Mouse (Mus musculus) forebrain, embryonic 10.5 days (tissue): ENCODE results near the gene Rasgef1b. TPM values are rescaled to one million over a fixed set of nuclear protein-coding genes. Genes with fewer than 3 reads are reported as not detected.

Experiments
- DNase-seq: peaks from one replicate; pipeline ENCODE4 v3.0.0-alpha.2; 2017; ENCODE audit warnings: low spot score; ENCODE audit errors: extremely low spot score
- H3K27ac ChIP-seq: fragments of 300-500 bp; sonication (generic); 2 replicates; pipeline ENCODE4 v1.5.1; 2016; ENCODE audit warnings: mild to moderate bottlenecking
- H3K27me3 ChIP-seq: fragments of 300-500 bp; sonication (generic); 2 replicates; pipeline ENCODE4 v1.6.1; 2016; ENCODE audit warnings: mild to moderate bottlenecking; ENCODE audit not compliant: poor library complexity, severe bottlenecking
- H3K36me3 ChIP-seq: fragments of 300-500 bp; sonication (generic); replicated peaks from 2 replicates; pipeline ENCODE4 v1.6.1; 2016; ENCODE audit warnings: mild to moderate bottlenecking, moderate library complexity
- H3K4me1 ChIP-seq: fragments of 300-500 bp; sonication (generic); 2 replicates; pipeline ENCODE4 v1.6.1; 2016
- H3K4me3 ChIP-seq: fragments of 300-500 bp; sonication (generic); 2 replicates; pipeline ENCODE4 v1.5.1; 2016; ENCODE audit warnings: mild to moderate bottlenecking, moderate library complexity
- H3K9me3 ChIP-seq: fragments of 300-500 bp; sonication (generic); 2 replicates; pipeline ENCODE4 v1.6.1; 2016; ENCODE audit warnings: mild to moderate bottlenecking, moderate library complexity
- WGBS: fragments of 180-500 bp; shearing (Covaris S2); methylation state at CpG from one replicate; pipeline ENCODE4 v1.1.7; 2016; 5-methylcytosine and 5-hydroxymethylcytosine counted together
- polyA plus RNA-seq: library from polyadenylated mRNA; unstranded; fragments of >200 nt; fragmentation: Nextera tagmentation; extraction: Ambion mirVana; gene quantifications from 2 replicates; pipeline ENCODE4 v1.2.1, GENCODE M21; 2016

The Rasgef1b gene
- polyA plus RNA-seq, 1 experiment from 2014 or later, result 9.5 TPM

DNA sequence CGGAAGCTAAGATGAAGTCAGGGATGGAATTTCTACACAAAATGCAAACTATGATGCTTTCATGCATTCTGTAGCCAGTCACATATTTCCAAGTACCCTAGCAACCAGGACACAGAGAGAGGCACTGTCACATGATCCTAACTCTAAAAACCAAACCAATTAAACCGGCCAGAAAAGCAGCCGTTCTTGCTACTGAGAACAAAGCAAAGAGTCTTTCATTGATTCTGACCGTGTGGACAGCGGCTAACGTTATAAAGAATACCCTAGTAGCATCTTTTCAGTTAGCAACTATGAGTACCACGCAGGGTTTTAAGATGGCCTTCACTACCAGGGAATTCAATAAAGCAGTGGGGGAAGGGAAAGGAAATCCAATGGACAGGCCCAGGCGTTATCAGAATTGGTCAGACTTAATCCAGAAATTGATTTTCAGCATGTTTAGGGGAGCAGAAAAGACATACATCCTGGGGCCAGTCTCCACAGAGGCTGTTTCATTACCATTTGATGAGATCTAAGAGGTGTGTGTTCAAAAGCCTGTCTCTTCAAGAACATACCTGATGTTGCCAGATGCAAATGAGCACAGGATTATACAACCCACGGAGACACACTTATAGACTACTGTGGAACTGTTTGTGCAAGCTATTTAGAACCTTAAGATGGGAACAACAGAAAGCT lies 215.5 kb downstream of the Rasgef1b start:
- no peaks in the 10 kb centered on the region for H3K27me3 ChIP-seq
- DNase-seq, result peak; percentile 34
- no peaks in the 10 kb centered on the region for H3K36me3 ChIP-seq
- no peaks in the 10 kb centered on the region for H3K9me3 ChIP-seq
- H3K27ac ChIP-seq, result peak overlapping the region; percentile 77
- WGBS, result 48% methylated on average over 9 of the region's 9 CpGs
- H3K4me3 ChIP-seq, result no peak overlapping the region
- H3K4me1 ChIP-seq, result peaks cover 35% of the 10 kb centered on the region

DNA sequence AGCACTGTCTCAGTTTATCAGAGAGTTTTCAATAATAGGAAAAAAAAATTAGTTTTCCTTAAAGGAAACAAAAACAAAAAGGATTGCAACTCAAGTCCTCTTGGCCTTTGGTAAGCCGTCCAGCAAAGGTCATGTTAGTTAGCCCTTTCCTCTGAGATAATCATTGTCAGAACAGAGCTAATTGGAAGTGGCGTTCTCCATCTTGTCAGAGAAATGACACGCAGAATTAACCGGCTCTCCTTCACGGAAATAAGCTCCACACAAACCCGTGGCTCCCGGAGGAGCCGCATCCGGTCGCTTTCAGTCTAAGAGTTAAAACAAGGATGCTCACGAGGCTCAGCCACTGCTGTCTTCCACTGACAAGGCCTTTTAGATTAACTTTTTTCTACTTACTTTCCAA lies 217.8 kb downstream of the Rasgef1b start:
- H3K27ac ChIP-seq, result no peak overlapping the region
- WGBS, result 43% methylated on average over 11 of the region's 11 CpGs

GRCm38 (mm10) chr5:99506109-99506508 lies 222.8 kb downstream of the Rasgef1b start:
- H3K27ac ChIP-seq, result no peak overlapping the region
- DNase-seq, result no peak
- H3K27me3 ChIP-seq, result no peaks in the 10 kb centered on the region
- H3K9me3 ChIP-seq, result no peaks in the 10 kb centered on the region
- H3K4me1 ChIP-seq, result peaks cover 17% of the 10 kb centered on the region
- H3K36me3 ChIP-seq, result no peaks in the 10 kb centered on the region
- WGBS, result 90% methylated on average over 7 of the region's 7 CpGs
- H3K4me3 ChIP-seq, result no peak overlapping the region

More for the DNA sequence above, 217.8 kb downstream of the Rasgef1b start:
- peaks cover 33% of the 10 kb centered on the region for H3K4me1 ChIP-seq
- no peaks in the 10 kb centered on the region for H3K27me3 ChIP-seq
- no peaks in the 10 kb centered on the region for H3K9me3 ChIP-seq
- no peaks in the 10 kb centered on the region for H3K36me3 ChIP-seq
- H3K4me3 ChIP-seq, result no peak overlapping the region
- DNase-seq, result no peak

DNA sequence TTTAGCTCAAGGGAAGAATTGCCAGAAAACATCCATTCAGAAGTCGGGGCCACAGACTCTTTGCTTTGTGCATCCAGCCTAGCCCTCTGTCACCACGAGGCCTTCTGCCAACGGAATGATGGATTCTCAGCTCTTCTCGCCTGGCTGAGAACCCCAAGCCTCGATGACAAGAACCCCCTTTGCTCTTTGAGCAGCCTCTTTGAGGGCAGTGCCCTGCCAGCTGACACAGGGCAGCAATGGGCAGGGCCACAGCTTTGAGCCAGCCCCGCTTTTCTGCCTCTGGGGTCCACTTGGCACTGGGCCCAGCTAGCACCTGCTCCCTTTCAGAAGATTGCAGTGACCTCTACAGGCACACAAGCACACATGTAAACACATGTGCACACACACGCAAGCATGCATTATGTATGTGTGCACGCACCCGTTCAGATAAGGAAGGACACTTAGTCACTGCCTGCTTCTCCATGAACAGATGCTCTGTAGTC lies 224.5 kb downstream of the Rasgef1b start:
- WGBS, result 80% methylated on average over 9 of the region's 9 CpGs
- DNase-seq, result no peak
- H3K27ac ChIP-seq, result peak overlapping the region; percentile 13; the same call in 1 of the 2 replicates

GRCm38 (mm10) chr5:99502681-99503080 lies 226.2 kb downstream of the Rasgef1b start:
- Histone ChIP-seq H3K4me1 (peaks cover 11% of the 10 kb centered on the region), H3K27me3 (no peaks in the 10 kb centered on the region), H3K9me3 (no peaks in the 10 kb centered on the region), H3K36me3 (no peaks in the 10 kb centered on the region), H3K4me3 (no peak overlapping the region), H3K27ac (no peak overlapping the region)
- 91% methylated on average over 9 of the region's 9 CpGs for WGBS
- no peak for DNase-seq

More for the DNA sequence above, 224.5 kb downstream of the Rasgef1b start:
- H3K4me3 ChIP-seq, result no peak overlapping the region
- no peaks in the 10 kb centered on the region for H3K9me3 ChIP-seq
- H3K4me1 ChIP-seq, result peaks cover 10% of the 10 kb centered on the region
- H3K27me3 ChIP-seq, result no peaks in the 10 kb centered on the region
- H3K36me3 ChIP-seq, result no peaks in the 10 kb centered on the region

DNA sequence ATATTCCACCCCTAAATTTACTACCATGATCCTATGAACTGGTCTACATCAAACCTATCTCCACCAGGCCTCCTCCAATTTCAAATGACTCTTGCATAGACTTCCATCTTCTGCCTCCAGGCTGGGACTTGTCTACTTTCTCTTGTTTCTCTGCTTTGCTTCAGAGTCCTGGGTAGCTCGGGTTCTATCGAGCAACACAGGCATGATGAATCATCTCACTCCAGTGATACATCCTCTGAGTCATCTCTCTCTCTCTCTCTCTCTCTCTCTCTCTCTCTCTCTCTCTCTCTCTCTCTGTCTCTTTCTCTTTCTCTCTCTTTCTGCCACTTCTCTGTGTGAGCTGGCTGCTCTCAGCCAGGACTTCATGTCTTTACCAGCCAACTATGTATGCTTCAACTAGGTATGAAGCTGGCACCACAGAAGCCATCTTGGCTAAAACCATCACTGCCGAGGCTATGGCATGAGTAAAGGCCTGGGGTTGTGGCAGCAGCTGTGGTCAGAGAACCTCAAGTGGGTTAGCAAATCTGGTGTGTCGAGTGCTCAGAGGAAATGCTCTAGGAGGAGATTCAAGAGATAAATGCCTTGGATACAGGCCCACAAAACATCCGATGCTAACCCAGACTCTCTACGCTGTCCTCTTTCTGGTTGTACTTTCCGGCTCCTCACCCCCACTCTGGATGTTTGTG lies 229.3 kb downstream of the Rasgef1b start:
- Histone ChIP-seq H3K4me3 (no peak overlapping the region), H3K27me3 (peaks cover 15% of the 10 kb centered on the region; the same call in 1 of the 2 replicates), H3K27ac (no peak overlapping the region), H3K36me3 (no peaks in the 10 kb centered on the region), H3K9me3 (no peaks in the 10 kb centered on the region), H3K4me1 (peaks cover 35% of the 10 kb centered on the region)
- WGBS, result 92% methylated on average over 7 of the region's 7 CpGs
- DNase-seq, result no peak

DNA sequence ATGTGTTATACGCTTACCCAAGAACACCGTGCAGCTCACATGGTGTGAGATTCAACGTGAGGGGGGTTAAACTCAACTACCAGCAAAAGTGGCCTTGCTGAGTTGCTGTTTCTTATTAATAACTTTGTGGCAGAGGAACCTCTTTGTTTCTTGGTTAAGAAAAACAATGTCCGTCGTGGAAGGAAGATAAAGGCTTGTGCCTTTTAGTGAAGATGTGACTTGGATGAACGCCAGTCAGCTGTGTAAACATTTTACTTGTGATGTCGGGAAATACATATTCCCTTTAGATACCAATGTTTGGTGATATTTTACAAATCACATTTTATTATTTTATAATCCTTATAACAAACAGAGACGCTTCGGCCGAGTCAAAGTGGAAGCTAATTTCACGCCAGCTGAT lies 231.0 kb downstream of the Rasgef1b start:
- WGBS, result 84% methylated on average over 11 of the region's 11 CpGs
- Histone ChIP-seq H3K27me3 (peaks cover 16% of the 10 kb centered on the region; the same call in 1 of the 2 replicates), H3K36me3 (no peaks in the 10 kb centered on the region), H3K9me3 (no peaks in the 10 kb centered on the region), H3K4me1 (peaks cover 25% of the 10 kb centered on the region), H3K27ac (no peak overlapping the region), H3K4me3 (no peak overlapping the region)
- no peak for DNase-seq

DNA sequence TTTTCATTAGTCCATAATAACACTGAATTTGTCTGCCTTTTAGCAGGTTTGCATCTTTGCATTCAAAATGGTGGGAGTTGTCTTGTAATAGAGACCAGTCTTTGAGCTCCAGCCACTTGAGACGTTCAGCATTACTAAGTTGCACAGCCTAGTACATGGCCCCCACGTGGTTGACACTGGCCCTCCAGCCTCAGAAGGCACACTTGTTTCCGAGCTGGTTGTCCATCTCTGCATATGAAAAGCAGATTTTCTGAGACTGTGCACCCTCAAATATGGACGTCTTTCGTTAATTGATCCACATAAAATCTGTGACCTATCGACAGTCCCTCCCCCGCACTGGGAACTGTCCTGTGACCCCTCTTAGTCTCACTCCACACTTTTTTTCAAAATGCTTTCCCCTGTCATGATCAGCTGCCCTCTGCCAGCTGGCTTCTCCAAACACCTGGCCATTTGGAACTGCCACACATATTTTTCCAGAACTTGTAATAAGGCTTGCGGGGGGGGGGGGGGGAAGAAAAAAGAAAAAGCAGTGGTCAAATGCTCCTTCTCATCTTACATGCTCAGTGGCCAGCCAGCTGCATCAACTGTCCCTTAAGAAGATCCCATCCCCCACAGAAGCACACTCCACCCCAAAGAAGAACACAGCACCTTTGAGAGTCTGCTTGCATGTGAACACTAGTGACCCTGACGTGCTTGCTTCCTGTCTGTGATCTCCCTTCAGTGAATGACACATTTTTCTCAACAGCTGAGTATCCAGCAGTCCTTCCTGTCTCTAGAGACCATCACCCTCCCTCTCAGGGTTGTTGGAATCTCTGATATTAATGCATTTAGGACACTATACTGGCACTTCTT lies 231.7 kb downstream of the Rasgef1b start:
- Histone ChIP-seq H3K9me3 (no peaks in the 10 kb centered on the region), H3K27me3 (peaks cover 16% of the 10 kb centered on the region; the same call in 1 of the 2 replicates), H3K4me1 (peaks cover 25% of the 10 kb centered on the region), H3K36me3 (no peaks in the 10 kb centered on the region), H3K4me3 (no peak overlapping the region), H3K27ac (no peak overlapping the region)
- 69% methylated on average over 9 of the region's 9 CpGs for WGBS
- DNase-seq, result no peak

GRCm38 (mm10) chr5:99496157-99496453 lies 232.8 kb downstream of the Rasgef1b start:
- H3K27ac ChIP-seq, result peak overlapping the region; percentile 49; the same call in 1 of the 2 replicates
- no peak overlapping the region for H3K4me3 ChIP-seq
- peaks cover 25% of the 10 kb centered on the region for H3K4me1 ChIP-seq
- no peak for DNase-seq
- H3K27me3 ChIP-seq, result peaks cover 16% of the 10 kb centered on the region; the same call in 1 of the 2 replicates
- WGBS, result 79% methylated on average over 1 of the region's 1 CpGs
- no peaks in the 10 kb centered on the region for H3K36me3 ChIP-seq
- no peaks in the 10 kb centered on the region for H3K9me3 ChIP-seq

GRCm38 (mm10) chr5:99495354-99496156 lies 233.3 kb downstream of the Rasgef1b start:
- no peak overlapping the region for H3K4me3 ChIP-seq
- 84% methylated on average over 10 of the region's 10 CpGs for WGBS
- peak overlapping the region; percentile 49; the same call in 1 of the 2 replicates for H3K27ac ChIP-seq
- H3K9me3 ChIP-seq, result no peaks in the 10 kb centered on the region
- no peaks in the 10 kb centered on the region for H3K36me3 ChIP-seq
- peaks cover 16% of the 10 kb centered on the region; the same call in 1 of the 2 replicates for H3K27me3 ChIP-seq
- DNase-seq, result no peak
- peaks cover 25% of the 10 kb centered on the region for H3K4me1 ChIP-seq

GRCm38 (mm10) chr5:99493861-99494260 lies 235.0 kb downstream of the Rasgef1b start:
- Histone ChIP-seq H3K36me3 (no peaks in the 10 kb centered on the region), H3K4me3 (no peak overlapping the region), H3K4me1 (peaks cover 25% of the 10 kb centered on the region), H3K27ac (no peak overlapping the region), H3K9me3 (no peaks in the 10 kb centered on the region), H3K27me3 (peaks cover 30% of the 10 kb centered on the region)
- 69% methylated on average over 9 of the region's 9 CpGs for WGBS
- no peak for DNase-seq

GRCm38 (mm10) chr5:99493017-99493416 lies 235.8 kb downstream of the Rasgef1b start:
- H3K27ac ChIP-seq, result no peak overlapping the region
- 87% methylated on average over 3 of the region's 3 CpGs for WGBS
- no peak overlapping the region for H3K4me3 ChIP-seq
- no peaks in the 10 kb centered on the region for H3K9me3 ChIP-seq
- H3K36me3 ChIP-seq, result no peaks in the 10 kb centered on the region
- DNase-seq, result no peak
- H3K27me3 ChIP-seq, result peaks cover 38% of the 10 kb centered on the region
- H3K4me1 ChIP-seq, result peaks cover 25% of the 10 kb centered on the region
